Mouse (Mus musculus) midbrain, postnatal 0 days (tissue): Measurements from ENCODE around the gene Rasl10b. TPM values are rescaled to one million over a fixed set of nuclear protein-coding genes. Genes with fewer than 3 reads are reported as not detected.

Experiments used
- ATAC-seq: fragments of 200-750 bp; cut with Nextera tagmentation; 2 replicates; pipeline ENCODE4 v1.8.0; 2017; ENCODE audit warnings: moderate number of reproducible peaks, mild to moderate bottlenecking, moderate TSS enrichment, moderate library complexity; ENCODE audit not compliant: low FRiP score
- DNase-seq: peaks from one replicate; pipeline ENCODE4 v3.0.0-alpha.2; 2015; ENCODE audit warnings: low spot score
- H3K27ac ChIP-seq: fragments of 300-500 bp; sonication (generic); 2 replicates; pipeline ENCODE4 v1.5.1; 2014; ENCODE audit warnings: low read depth, mild to moderate bottlenecking, low read length, mixed read lengths
- H3K27me3 ChIP-seq: fragments of 300-500 bp; sonication (generic); 2 replicates; pipeline ENCODE4 v1.6.1; 2014; ENCODE audit warnings: low read length, control low read depth, mixed read lengths; ENCODE audit not compliant: insufficient read depth
- H3K36me3 ChIP-seq: fragments of 300-500 bp; sonication (generic); 2 replicates; pipeline ENCODE4 v1.6.1; 2014; ENCODE audit warnings: low read length, control low read depth, mixed read lengths; ENCODE audit not compliant: insufficient read depth
- H3K4me1 ChIP-seq: fragments of 300-500 bp; sonication (generic); 2 replicates; pipeline ENCODE4 v1.6.1; 2014; ENCODE audit warnings: mild to moderate bottlenecking, control low read depth, antibody characterized with exemption, low read length, mixed read lengths; ENCODE audit not compliant: insufficient read depth
- H3K4me2 ChIP-seq: fragments of 300-500 bp; sonication (generic); 2 replicates; pipeline ENCODE4 v1.6.1; 2014; ENCODE audit warnings: low read depth, mild to moderate bottlenecking, low read length, mixed read lengths; ENCODE audit not compliant: poor library complexity, severe bottlenecking
- H3K4me3 ChIP-seq: fragments of 300-500 bp; sonication (generic); 2 replicates; pipeline ENCODE4 v1.5.1; 2014; ENCODE audit warnings: low read depth, mild to moderate bottlenecking, low read length, moderate library complexity
- H3K9ac ChIP-seq: fragments of 300-500 bp; sonication (generic); replicated peaks from 2 replicates; pipeline ENCODE4 v1.6.1; 2014; ENCODE audit warnings: mild to moderate bottlenecking, low read length, moderate library complexity, mixed read lengths; ENCODE audit not compliant: poor library complexity, severe bottlenecking
- H3K9me3 ChIP-seq: fragments of 300-500 bp; sonication (generic); 2 replicates; pipeline ENCODE4 v1.6.1; 2016; ENCODE audit warnings: low read length, control low read depth
- CTCF ChIP-seq: IDR thresholded peaks from 2 replicates; pipeline ENCODE4 v1.5.1; 2016; ENCODE audit warnings: antibody characterized with exemption, mild to moderate bottlenecking
- WGBS: fragments of 180-500 bp; shearing (Covaris S2); extraction: QIAGEN DNeasy Blood & Tissue Kit; methylation state at CpG from one replicate; pipeline ENCODE4 v1.1.7; 2014; 5-methylcytosine and 5-hydroxymethylcytosine counted together
- polyA plus RNA-seq: library from polyadenylated mRNA; unstranded; fragments of >200 nt; fragmentation: Nextera tagmentation; extraction: Ambion mirVana; gene quantifications from 2 replicates; pipeline ENCODE4 v1.2.1, GENCODE M21; 2015
- total RNA-seq: library from RNA; depleted of rRNA; stranded (reverse); fragments of >200 nt; gene quantifications from 2 replicates; pipeline ENCODE4 v1.2.3, GENCODE M21; 2014

The Rasl10b gene
- total and polyA plus RNA-seq, 2 experiments from 2014 or later = 43.9 to 126 TPM

DNA sequence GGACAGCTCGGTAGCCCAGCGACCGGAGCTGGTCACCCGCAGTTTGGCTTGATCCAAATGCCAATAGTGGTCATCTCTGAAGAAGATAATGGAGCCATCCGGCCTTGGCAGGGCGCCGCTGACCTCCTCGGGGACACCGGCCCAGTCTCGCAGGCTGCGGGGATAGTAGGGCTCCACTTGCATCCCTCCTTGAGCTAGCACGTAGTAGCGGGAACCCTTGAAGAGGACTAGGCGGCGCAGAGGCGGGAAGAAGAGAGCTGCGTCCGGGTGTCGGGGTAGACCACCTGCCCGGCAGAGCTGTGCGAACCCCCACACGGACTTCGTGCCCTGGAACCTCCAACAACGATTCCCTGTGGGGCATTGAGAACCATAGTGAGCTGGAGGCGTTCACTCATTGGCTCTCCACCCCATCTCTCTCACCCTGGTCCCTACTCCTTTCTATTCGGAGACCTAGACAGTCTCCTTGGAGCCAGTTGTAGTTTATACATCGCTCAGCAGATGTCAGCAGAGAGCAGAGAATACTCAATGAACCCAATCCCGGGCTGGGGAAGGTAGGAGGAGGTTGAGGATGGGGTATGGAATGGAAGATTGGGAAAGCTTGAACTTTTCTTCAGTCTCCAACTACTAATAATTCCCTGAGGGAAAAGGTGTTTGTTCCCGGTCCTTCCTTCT is 33.8 kb downstream of the Rasl10b start:
- Histone ChIP-seq H3K27ac (no peak overlapping the region), H3K4me2 (peak overlapping the region; percentile 46), H3K4me3 (peak overlapping the region; percentile 21; the same call in 1 of the 2 replicates), H3K27me3 (peaks cover 32% of the 10 kb centered on the region), H3K36me3 (no peaks in the 10 kb centered on the region), H3K9ac (no peak overlapping the region), H3K4me1 (no peaks in the 10 kb centered on the region), H3K9me3 (no peaks in the 10 kb centered on the region)
- 14% methylated on average over 29 of the region's 29 CpGs for WGBS
- ATAC-seq (no peak), DNase-seq (peak; percentile 81)
- TF ChIP-seq CTCF = peak; percentile 83

DNA sequence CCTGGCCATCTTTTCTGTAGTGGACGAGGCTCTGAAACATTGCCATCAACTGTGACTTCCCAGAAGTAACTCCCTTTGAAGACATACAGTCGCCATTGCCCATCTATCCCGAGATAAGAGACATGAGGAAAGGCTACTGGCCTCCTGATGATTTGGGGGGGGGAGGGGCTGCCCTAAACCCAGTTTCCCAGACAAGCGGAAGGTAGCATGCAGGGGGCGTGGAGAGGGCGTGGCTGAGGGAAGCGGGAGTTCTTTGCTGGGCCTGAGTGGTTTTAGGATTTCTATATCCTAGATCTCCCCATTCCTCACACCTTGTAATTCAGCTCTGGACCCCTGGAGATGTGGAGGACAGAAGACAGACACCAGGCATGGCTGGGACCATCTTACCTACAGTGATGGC is 34.9 kb downstream of the Rasl10b start:
- no peaks in the 10 kb centered on the region for H3K36me3 ChIP-seq
- peaks cover 32% of the 10 kb centered on the region for H3K27me3 ChIP-seq
- no peaks in the 10 kb centered on the region for H3K9me3 ChIP-seq
- DNase-seq (no peak), ATAC-seq (no peak)
- no peak for TF ChIP-seq CTCF
- no peaks in the 10 kb centered on the region for H3K4me1 ChIP-seq
- H3K4me3 ChIP-seq = no peak overlapping the region
- 9% methylated on average over 7 of the region's 7 CpGs for WGBS
- H3K4me2 ChIP-seq = no peak overlapping the region
- no peak overlapping the region for H3K27ac ChIP-seq
- H3K9ac ChIP-seq = no peak overlapping the region

DNA sequence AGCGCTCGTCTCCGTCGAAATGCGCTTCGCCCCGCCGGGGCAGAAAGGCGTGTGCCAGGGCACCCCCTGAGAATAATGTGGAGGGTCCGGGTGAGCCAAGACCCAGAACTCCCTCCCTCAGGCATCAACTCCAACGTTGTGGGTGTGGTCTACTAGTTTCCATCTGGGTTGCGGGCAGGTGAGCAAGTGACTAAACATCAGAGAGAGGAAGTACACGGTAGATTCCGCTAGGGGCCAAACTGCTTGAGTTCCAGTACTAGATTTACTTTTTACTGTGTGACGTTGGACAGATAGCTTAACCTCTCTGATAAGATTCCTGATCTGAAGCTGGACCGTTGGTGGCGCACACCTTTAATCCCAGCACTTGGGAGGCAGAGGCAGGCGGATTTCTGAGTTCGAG is 36.1 kb downstream of the Rasl10b start:
- 26% methylated on average over 19 of the region's 19 CpGs for WGBS
- Histone ChIP-seq H3K4me1 (no peaks in the 10 kb centered on the region), H3K9ac (no peak overlapping the region), H3K4me3 (peak overlapping the region; percentile 18), H3K27ac (no peak overlapping the region), H3K4me2 (peak overlapping the region; percentile 35), H3K27me3 (peaks cover 32% of the 10 kb centered on the region), H3K36me3 (no peaks in the 10 kb centered on the region), H3K9me3 (no peaks in the 10 kb centered on the region)
- DNase-seq (no peak), ATAC-seq (no peak)
- no peak for TF ChIP-seq CTCF

DNA sequence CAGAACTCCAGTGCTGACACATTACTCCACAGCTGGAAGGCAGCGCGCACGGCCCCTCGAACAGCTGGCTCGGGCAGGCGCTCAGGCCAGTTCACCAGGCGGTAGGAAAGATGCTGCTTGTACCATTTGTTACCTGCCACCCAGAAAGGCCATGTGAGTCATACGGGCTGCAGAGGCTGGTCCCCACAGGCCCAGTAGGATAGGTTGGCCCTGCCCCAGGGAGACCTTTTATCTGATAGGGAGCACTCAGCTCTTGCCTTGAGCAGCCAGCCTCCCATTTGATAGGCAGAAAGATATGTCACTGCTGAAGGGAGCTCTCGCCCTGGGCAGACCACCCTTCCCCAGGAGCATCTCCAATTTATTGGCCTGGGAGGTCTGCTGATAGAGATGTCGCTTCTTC is 38.7 kb downstream of the Rasl10b start:
- H3K9me3 ChIP-seq = no peaks in the 10 kb centered on the region
- ATAC-seq = no peak
- H3K36me3 ChIP-seq = no peaks in the 10 kb centered on the region
- no peak for TF ChIP-seq CTCF
- peaks cover 19% of the 10 kb centered on the region for H3K27me3 ChIP-seq
- WGBS = 85% methylated on average over 10 of the region's 10 CpGs
- H3K4me3 ChIP-seq = no peak overlapping the region
- DNase-seq = no peak
- H3K4me1 ChIP-seq = no peaks in the 10 kb centered on the region
- no peak overlapping the region for H3K27ac ChIP-seq
- H3K4me2 ChIP-seq = no peak overlapping the region
- no peak overlapping the region for H3K9ac ChIP-seq

DNA sequence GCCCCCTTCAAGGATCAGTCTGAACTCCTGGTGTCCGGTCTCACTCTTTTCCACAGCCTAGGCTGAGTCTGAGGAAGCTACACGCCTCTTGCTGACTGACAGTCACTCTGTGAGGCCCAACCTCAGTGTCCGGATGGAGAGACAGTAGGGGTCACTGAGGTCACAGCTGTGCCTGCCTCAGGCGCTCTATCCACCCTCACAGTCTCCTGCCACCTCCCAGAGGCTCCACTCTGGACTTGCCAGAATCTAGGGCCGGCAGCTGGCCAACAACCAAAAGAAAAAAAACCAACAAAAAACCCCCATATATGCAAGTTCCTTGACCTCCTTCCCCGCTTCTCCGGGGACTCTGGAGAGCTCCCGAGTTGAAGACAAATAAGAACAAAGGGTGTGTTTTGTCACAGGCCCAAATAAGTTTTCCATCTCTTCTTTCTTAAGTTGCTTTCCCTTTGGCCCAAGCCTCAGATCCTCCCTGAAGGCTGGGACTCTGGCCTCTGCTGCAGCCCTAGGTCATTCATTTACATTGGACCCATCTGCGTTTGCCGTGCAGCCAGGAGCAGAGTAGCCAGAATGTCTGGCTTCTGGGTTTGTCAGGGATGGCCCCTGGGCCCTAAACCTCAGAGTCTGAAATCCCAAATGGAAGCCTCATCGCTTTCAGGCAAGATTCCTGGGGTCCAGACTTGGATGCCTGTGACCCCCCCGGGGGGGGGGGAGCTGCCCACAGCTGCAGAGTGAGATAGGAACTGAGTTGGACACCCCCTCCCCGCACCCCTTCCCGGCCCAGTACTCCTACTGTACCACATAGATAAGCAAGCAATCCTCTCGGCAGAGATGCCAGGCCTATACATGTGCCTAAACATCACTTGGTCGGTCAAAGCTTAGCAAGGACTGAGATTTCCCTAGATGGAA is 39.3 kb downstream of the Rasl10b start:
- WGBS = 48% methylated on average over 16 of the region's 16 CpGs
- Histone ChIP-seq H3K9ac (no peak overlapping the region), H3K4me3 (no peak overlapping the region), H3K27ac (no peak overlapping the region), H3K9me3 (no peaks in the 10 kb centered on the region), H3K4me1 (no peaks in the 10 kb centered on the region), H3K36me3 (no peaks in the 10 kb centered on the region), H3K27me3 (peaks cover 16% of the 10 kb centered on the region), H3K4me2 (no peak overlapping the region)
- no peak for DNase-seq
- no peak for TF ChIP-seq CTCF
- no peak for ATAC-seq

DNA sequence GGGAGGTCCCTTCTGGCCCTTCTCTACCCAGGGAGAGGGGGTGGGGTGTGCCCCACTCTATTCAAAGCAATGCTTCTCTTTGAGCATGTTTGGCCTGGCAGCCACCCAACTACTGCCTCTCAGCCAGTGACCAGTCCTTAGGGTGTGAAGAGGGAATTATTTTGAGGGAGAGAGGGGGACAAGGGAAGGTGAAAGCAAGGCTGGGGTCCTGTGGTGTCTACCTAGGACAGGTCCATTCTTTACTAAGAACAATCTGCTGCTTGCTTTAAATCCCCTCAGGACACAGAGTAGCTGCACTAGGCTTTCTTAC is 39.9 kb downstream of the Rasl10b start:
- peaks cover 11% of the 10 kb centered on the region; the same call in 1 of the 2 replicates for H3K27me3 ChIP-seq
- no peak for TF ChIP-seq CTCF
- H3K36me3 ChIP-seq = no peaks in the 10 kb centered on the region
- H3K27ac ChIP-seq = no peak overlapping the region
- DNase-seq (no peak), ATAC-seq (no peak)
- H3K9ac ChIP-seq = no peak overlapping the region
- H3K4me1 ChIP-seq = no peaks in the 10 kb centered on the region
- no peak overlapping the region for H3K4me2 ChIP-seq
- H3K4me3 ChIP-seq = no peak overlapping the region
- no peaks in the 10 kb centered on the region for H3K9me3 ChIP-seq
